Mouse (Mus musculus) right cerebral cortex, postnatal 10 days (tissue): ENCODE measurements at regions not wholly inside any gene's neighbourhood (a gene's known extent, or its start where the extent isn't known, plus 50 kb on each side); places are given as distances from the start of the nearest gene placed in this dataset.

Experiments
- DNase-seq, 2 experiments: peaks; one replicate each; pipeline ENCODE4 v3.0.0; 2021; ENCODE audit warnings: low spot score in 2 of 2

- DNase-seq = no peak
These were observed 231.4 kb upstream of the Frg1 start for GRCm38 (mm10) chr8:41648276-41648675.

- no peak for DNase-seq
These were observed 227.8 kb upstream of the Frg1 start for GRCm38 (mm10) chr8:41644626-41645025.

- no peak for DNase-seq
These were observed 207.0 kb upstream of the Frg1 start for GRCm38 (mm10) chr8:41623841-41624240.

GRCm38 (mm10) chr8:41600255-41600654, 183.4 kb upstream of the Frg1 start:
- no peak for DNase-seq

- DNase-seq = no peak
These were observed 177.6 kb upstream of the Frg1 start for GRCm38 (mm10) chr8:41594446-41594845.

- DNase-seq = no peak
These were observed 176.8 kb upstream of the Frg1 start for GRCm38 (mm10) chr8:41593666-41594042.

- DNase-seq = no peak
These were observed 176.1 kb upstream of the Frg1 start for GRCm38 (mm10) chr8:41592741-41593665.

GRCm38 (mm10) chr8:41592174-41592573, 175.3 kb upstream of the Frg1 start:
- no peak for DNase-seq

- DNase-seq = no peak
These were observed 171.3 kb upstream of the Frg1 start for GRCm38 (mm10) chr8:41588157-41588556.

- DNase-seq = peak; percentile 85 to 91
These were observed 156.4 kb upstream of the Frg1 start for GRCm38 (mm10) chr8:41573027-41573885.

GRCm38 (mm10) chr8:41570566-41570965, 153.7 kb upstream of the Frg1 start:
- DNase-seq = no peak

- DNase-seq = no peak
These were observed 145.1 kb upstream of the Frg1 start for GRCm38 (mm10) chr8:41561995-41562394.

- DNase-seq = peak; percentile 81 to 88
These were observed 139.9 kb upstream of the Frg1 start for GRCm38 (mm10) chr8:41556819-41557218.

GRCm38 (mm10) chr8:41552747-41553534, 136.1 kb upstream of the Frg1 start:
- DNase-seq = no peak

- DNase-seq = no peak
These were observed 135.1 kb upstream of the Frg1 start for GRCm38 (mm10) chr8:41551925-41552414.

GRCm38 (mm10) chr8:41550095-41550420, 133.2 kb upstream of the Frg1 start:
- DNase-seq = peak in 1 of 2 experiments; percentile 41

GRCm38 (mm10) chr8:41549220-41550094, 132.6 kb upstream of the Frg1 start:
- DNase-seq = peak in 1 of 2 experiments; percentile 37

GRCm38 (mm10) chr8:41547730-41548368, 131.0 kb upstream of the Frg1 start:
- no peak for DNase-seq

GRCm38 (mm10) chr8:41532212-41532611, 115.3 kb upstream of the Frg1 start:
- no peak for DNase-seq

GRCm38 (mm10) chr8:41529581-41529980, 112.7 kb upstream of the Frg1 start:
- DNase-seq = no peak
